Mouse (Mus musculus) G1E (cell line): ENCODE measurements around the gene Dcxr.
A peak's percentile ranks its signal among the peaks of the same experiment; 100 is the strongest.

Source experiments
- CTCF ChIP-seq: IDR thresholded peaks from 2 replicates; pipeline ENCODE4 v1.5.1; 2012; ENCODE audit warnings: low read depth, low read length, inconsistent platforms, mixed read lengths
- GATA1 ChIP-seq: IDR thresholded peaks from 2 replicates; pipeline ENCODE4 v1.6.1; 2012; ENCODE audit warnings: borderline replicate concordance, low read length, inconsistent platforms, mixed read lengths
- POLR2AphosphoS5 ChIP-seq: IDR thresholded peaks from 2 replicates; pipeline ENCODE4 v1.6.1; 2012; ENCODE audit warnings: low read depth, low read length, inconsistent platforms; ENCODE audit not compliant: insufficient replicate concordance

GRCm38 (mm10) chr11:120775774-120776469 lies 48.8 kb upstream of the Dcxr start:
- TF ChIP-seq GATA1 (no peak), CTCF (peak; percentile 97), POLR2AphosphoS5 (no peak)
